Mouse (Mus musculus) urinary bladder, postnatal 14 days (tissue): ENCODE data around the gene Magi2.

Experiments used
- DNase-seq: peaks from one replicate; pipeline ENCODE4 v3.0.0; 2021; ENCODE audit warnings: low spot score

Gene Magi2

DNA sequence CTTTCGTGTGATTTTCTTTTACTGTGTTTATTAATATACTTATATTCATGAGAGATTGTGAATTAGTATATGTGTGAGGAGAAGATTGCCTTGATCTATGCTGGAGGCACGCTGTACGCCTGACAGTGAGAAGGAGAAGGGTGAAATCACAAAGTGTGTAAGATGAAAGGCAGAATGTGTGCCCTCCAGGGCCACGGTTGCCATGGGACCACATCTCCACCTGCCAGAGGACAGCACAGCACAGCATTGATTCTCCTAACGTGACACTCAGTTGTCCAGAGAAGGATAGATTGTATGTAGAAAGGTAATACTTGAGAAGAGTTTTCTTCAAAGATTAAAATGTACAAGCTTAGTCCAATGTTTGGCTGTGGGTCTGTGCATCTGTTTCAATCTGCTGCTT is 847.3 kb downstream of the Magi2 start:
- no peak for DNase-seq

DNA sequence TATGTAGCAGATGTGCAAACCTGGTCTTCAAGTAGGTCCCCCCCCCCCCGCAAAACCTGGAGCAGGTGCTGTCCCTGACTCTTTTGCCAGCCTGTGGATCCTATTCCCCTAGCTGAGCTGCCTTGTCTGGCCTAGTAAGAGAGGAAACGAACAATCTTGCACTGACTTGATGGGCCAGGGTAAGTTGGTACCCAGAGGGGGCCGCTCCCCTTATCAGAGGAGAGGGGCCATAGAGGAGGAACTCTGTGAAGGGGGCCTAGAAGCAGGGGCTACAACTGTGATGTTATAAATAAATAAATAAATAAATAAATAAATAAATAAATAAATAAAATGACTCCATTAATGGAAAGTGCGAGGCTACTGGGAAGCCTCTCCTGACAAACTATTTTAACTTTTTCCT is 848.0 kb downstream of the Magi2 start:
- no peak for DNase-seq

DNA sequence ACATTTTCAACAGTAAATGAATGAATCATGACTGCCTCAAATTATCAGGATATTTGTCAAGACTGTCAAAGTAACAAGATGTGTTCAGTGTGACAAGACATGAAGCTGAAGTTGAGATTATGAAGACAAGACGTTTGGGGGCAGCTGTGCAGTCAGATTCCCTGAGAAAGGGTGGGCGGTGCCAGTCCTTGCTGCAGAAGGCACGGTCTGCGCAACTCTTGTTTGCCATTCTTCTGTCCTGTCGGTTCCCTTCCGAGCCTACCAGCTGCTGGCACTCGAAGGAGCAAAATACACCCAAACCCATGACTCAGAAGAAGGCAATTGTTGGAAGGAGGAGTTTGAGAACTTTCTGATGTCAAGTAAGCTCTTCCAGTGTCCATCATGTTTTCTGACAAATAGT is 852.1 kb downstream of the Magi2 start:
- DNase-seq: no peak

DNA sequence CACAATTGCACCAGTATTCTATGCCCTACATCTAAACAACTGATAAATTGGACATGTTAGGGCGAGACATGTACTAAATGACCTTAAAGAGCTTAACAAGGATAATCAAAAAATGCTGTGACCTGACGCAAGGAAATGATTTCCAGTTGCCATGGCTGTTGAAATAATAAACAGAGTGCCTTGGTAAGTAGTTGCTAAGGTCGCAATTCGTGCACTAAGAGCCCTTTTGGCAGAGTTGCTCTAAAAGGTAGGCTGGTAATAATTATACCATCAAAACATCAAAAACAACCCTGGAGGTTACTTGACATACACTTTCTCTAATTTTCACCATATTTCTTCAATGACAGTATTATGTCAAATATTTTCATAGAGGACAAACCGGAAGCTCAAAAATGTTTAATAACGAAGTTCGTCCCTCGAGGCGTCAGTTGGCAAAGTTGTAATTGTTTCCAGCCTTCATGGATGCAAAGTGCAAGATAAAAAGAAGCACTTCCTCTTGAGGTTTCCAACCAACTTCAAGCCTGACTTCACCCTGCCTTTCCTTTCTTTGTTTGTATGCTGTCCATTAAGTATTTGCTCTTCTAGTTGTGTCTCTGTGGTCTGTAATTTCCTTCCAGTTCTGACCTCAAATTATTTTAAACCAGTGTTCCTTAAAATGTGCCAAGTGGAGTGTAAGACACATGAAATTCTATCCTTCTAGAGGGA is 853.9 kb downstream of the Magi2 start:
- no peak for DNase-seq

DNA sequence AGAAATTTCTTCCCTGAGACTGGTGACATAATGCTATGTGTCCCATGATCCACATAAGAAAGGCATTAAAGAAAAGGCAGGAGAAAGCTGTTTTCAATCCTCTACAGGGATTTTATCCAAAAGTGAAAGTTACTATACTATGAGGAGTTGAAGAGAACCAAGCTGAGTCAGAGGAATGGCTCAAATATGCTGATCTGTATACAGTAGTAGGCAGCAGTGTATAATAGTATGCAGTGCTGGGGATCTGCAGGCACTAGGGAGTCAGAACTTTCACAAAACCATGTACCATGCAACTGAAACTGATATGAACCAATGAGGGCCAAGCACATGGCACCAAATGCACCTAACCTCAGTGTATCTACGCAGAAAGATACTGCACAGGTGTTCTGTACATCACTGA is 855.5 kb downstream of the Magi2 start:
- no peak for DNase-seq

DNA sequence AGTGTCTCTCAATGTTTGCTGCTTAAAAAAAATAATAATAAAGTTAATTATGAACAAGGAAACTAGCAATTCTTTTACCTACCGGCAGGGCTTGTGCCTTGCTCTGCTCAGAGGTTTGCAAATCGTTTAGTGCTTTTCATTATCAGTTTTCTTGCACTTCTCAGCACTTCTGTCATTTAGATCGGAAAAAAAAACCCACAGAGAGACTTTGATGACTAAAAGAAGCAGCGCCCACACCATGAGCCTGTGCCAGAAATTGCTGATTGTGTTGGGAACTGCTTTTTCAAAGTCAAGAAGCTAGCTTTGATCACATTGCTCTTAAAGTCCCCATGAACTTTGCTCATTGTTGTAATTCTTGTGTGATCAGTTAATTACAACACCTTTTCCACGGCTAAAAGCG is 860.2 kb downstream of the Magi2 start:
- no peak for DNase-seq

DNA sequence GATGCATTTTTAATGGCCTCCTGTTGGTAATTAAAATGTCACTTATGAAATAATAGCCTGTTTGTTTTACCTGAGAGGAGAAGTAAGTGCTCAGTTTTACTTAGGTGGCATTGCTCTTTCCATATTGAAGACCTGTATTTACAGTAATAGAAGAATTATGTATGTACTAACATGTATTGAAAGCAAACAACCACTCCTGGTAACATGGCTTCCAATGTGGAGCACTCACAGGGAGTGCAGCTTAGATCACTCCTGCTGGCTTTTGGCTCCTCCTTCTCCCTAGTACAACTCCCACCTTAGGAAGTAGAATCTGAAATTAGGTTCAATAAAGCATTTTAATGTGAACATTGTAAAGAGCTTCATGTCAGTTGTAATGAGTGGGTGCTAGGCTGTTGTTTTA is 877.0 kb downstream of the Magi2 start:
- no peak for DNase-seq

DNA sequence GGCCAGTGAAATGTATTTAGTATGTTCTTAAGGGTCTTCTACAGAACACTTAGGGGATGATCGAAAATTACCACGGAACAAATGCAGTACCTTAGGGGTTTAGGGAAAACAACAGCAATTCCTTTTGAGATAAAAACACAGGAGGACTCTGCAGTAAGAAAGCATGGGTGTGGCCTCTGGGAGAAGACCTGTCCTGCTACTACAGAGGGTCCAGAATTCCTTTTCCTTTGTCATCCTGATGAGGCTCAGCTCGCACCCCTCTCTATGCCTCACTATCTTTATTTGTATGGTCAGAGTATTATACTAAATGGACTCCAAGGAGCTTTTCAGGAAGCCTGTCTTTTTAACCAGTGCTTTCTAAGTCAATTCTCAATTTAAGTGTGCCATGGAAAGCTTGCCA is 877.7 kb downstream of the Magi2 start:
- no peak for DNase-seq

DNA sequence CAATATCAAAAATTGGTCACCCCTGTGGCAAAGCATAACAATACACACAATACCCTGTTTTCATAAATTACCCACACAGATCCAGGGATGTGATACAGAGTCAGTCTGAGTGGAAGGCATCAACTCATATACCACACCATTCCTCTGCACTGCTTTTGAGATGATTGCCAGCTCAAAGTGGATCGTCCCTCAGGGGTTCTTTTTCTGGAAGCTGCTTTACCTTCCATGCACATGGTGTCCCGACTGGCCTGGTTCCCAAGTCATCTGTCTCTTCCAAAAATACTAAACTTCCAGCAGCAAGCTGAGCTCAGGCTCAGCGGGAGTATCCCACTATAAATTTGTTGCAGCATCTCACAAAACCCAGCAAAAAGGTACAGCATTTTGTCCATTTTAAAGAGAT is 882.7 kb downstream of the Magi2 start:
- no peak for DNase-seq

DNA sequence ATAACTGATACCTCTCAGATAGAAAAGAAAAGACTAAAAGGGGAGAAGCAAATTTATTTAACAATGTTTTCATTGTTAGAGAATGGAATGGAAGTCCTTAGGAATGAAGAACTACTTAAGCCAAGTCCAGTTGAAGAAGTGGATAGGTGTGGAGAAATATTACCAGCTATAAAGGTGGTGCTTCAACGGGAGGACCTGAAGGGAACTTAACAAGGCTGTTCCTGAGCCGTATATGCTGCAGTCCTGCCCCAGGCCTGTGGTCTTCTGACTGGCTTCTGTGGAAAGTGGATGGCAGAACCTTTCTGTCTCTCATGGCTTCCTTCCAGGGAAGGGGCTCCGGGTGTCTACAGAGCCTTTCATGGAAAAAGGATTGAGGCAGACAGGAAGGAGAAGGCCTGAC is 890.3 kb downstream of the Magi2 start:
- DNase-seq: no peak

DNA sequence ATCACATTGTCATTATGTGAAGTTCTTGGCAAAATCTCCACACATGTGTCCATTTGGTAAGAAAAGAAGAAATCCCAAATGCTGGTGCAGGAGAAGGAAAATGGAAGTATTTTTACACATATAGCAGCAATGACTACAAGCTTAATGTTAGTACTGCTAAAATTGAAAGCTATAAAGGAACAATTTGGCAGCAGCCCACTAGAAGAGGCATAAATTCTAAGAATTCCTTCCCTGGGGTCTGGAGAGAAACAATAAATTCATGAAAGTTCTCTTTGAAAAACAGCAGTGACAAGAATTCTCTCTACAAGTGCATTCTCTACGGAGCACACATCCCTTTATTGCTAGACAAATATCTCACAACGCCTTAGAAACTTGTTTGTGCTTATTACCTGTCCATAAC is 913.4 kb downstream of the Magi2 start:
- no peak for DNase-seq

DNA sequence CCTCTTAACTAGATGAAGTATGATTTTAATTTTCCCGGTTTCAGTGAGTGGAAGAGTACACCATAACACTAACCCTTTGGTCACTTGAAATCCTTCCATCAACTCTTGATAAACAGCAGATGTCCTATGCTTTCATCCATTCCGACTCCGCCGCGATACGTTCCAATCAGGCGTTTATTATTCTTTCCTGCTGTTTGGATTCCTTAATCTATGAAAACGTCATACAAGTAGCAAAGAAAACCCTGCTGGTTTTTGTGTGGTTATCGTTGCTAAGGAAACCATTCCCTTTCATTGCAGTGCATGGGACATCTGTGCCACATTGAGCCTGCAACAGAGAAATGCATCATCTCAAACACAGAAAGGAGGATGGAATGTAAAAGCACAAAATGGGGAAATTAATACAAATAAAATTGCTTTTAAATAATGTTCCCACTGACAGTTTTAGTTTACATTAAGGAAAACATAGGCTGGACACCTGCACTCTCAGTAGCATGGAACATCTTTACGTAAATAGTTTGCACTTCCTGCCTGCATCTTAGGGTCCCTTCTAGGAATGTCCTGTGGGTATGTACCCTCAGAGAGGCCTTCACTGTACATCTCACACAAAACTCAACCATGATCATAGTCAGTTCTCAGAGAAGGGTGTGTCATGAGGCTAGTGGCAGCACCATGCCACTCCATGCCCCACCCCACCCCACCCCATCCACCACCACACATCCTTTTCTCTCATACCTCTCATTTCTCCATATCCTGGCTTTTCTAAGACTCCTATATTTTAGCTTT is 914.0 kb downstream of the Magi2 start:
- no peak for DNase-seq

DNA sequence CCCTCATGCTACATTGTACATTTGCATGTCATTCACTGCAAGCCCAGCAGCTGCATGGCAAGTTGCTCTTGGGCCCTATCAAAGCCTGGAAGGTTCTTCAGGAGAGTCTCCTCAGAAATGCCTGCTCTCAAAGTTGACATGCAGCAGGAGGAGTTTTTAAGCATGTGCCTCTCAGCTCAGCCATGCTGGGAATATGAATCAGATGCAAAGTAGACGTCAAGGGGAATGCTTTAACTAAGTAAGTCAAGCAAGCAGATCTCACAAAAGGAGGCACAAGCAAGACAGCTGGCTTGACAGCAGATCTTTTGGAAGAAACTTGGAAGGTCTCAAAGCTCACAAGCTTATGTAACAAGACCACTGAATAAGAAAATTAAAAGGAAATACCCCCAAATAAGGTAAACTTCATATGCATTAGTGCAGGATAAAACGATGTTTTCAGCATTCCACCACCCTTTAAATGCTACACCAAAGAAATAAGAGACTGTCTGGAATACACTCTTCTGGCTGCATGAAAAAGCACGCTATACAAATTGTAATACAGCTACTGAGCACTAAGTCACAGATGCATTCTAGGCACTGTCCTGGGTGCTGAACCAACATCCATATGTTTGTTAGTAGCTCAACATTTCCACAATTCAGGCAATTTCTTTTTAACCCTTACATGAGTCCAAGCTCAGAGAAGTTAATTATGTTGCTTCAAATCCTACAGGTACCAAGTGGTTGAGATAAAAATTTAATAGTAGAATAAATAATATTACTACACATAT is 926.7 kb downstream of the Magi2 start:
- no peak for DNase-seq

DNA sequence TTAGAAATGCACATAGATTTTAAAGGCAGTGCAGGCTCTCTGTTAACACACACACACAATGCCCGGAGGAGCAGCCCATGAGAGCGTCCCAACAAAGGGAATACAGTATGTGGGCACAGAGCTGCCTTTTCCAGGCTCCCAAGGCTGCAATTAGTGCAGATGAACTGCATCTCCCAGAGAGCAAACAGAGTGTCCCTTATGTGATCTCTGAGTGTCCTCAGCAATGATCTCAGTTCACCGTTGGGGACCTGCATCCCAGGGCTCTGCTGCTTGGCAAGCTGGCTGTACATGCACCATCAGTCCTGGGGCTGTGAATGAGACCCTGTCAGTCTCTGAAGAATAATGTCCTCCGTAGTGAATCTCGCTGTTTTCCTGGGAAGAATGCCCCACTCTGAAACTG is 969.9 kb downstream of the Magi2 start:
- DNase-seq: no peak

DNA sequence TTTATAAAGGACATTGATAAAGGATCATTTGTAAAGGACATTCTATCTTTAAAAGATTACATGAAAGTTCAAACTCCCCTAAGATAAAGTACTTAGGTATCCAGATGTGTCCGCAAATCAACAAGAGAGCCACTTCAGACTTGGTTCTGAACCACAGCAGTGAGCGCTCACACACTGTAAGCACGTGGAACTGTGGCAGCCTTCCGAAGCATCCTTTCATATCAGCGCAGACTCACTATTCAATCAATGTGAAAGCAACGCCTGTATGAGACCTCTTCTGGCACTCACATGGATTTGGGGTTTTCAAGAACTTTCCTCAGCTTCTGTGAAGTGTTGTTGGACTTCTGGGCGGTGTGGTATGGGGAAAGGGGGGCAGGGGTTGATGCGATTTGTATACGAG is 970.6 kb downstream of the Magi2 start:
- no peak for DNase-seq

DNA sequence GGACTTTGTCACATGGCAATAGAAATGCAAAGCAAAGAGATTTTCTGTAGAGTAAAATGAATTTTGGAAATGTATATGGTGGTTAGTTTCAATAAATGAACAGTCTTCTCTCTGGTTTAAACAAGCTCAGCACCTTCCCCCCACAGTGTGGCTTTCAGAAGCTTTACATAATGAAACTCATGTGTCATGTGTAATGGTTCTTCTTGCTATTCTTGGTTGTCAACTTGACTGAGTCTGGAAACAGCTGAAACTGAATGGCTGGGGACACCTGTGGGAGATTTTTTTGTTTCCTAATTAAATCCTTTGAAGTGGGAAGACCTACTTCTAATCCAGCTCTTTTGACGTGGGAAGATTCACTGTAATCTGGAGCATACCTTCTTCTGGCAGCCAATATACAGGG is 974.5 kb downstream of the Magi2 start:
- DNase-seq: no peak

DNA sequence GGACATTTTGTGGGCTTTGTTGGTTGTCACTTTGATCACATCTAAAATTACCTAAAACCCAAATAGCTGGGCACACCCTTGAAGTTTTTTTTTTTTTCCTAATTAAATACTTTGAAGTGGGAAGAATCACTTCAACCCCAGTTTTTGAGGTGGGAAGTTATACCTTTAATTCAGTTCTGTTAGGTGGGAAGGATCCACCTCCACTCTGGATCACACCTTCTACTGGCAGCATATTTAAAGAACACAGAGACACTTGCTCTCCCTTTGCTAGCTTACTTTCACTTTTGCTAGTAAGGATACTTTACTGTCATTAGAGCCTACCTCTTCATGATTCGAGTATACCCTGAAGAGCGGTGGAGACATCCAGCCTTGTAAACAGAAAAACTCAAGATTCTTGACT is 981.3 kb downstream of the Magi2 start:
- no peak for DNase-seq

DNA sequence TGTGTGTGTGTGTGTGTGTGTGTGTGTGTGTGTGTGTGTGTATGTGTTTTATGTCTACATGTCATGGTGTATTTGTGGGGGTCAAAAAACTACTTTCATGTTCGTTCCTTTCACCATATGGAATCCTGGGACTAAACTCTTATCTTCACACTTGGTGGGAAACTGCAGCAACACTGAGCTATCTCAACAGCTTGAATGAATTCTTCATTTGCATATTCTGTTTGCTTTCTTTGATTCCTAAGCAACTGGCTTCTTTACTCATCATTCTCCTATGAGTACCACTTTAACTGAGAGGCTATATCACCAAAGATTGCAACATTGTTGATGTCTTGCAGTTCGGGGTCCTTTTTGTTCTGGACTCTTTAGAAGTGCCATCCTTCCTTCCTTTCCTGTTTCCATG is 986.5 kb downstream of the Magi2 start:
- no peak for DNase-seq

DNA sequence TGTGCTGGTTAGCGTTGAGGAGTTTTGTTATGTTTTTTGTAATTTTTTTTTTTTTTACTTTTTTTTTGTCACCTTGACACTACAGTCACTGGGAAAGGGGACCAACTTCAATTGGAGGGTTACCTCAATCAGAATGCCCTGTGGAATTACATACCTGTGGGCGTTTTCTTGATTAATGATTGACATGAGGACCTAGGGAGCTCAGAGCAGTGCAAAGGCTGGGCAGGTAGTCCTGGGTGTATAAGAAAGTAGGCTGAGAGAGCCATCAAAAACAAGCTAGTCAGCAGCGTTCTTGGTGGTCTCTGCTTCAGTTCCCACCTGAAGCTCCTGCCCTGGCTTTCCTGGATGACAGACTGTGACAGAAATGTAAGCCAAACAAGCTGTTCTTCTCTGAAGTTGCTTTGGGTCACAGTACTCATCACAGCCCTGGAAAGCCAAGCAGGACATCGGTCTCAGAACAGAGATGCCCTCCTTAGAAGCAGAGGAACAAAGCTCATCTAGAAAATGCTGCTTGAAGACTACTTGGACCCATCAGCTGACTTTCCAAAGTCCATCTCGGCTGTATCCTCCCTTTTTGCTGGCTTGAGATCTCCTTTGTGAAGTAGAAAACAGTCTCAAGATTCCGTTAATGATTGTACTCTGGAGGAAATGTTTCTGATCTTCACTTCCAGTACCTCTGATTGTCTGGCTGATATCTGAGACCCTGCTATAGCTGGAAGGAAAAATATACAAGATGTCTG is 999.8 kb downstream of the Magi2 start:
- DNase-seq: no peak

DNA sequence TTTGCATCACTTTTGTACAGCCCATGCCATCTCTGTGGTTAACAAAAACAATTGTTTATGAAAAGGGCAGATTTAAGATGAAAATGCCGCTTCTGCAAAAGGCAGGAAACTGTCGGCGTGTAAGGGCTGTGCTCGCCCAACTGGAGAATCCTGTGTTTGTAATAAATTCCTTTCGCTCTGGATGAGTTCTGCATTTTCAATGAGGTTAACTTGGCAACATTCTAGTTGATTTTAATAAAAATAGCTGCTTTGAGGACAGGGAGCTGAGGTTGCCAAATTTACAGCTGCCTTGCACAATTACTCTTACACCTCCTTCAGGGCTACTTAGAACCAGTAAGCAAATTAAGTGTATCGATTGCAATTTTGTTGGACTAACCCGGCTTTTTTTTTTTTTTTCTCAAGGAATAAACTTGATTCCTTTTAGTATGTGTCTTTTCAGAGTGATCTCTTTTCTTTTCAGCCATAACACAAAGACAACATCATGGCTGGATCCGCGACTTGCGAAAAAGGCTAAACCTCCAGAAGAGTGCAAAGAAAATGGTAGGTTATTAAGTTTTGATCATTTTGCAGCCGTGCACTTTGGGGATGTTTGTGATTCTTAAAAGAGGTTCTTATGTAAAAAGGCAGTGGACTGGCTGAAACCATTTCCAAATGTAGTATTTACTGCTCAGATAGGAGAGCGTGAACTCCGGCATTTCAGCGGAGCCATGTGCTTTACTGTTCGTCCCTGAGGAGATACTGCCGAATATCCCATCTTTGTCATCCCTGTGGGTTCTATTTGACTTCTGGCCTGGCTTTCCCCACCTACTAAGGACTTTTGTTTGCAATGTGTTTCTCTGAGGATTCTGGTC is 1001.3 kb downstream of the Magi2 start:
- DNase-seq: no peak

DNA sequence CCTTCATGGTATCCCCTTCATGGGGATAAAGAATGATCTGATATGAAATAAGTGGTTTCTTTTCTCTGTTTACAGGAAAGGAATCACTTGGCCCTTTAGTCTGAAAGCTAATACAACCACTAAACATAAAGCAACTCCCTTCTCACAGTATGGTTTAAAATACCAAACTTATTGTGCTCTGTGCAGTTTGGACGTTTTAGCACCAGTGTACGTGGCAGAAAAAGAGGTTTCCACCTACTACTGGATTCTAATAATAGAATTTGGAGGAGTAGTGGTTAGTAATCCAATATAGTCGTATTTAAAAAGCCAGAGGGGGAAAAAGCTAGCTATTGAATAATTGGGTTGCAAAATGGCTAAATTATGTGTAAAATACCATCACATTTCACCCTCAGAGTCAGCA is 1005.1 kb downstream of the Magi2 start:
- DNase-seq: no peak

DNA sequence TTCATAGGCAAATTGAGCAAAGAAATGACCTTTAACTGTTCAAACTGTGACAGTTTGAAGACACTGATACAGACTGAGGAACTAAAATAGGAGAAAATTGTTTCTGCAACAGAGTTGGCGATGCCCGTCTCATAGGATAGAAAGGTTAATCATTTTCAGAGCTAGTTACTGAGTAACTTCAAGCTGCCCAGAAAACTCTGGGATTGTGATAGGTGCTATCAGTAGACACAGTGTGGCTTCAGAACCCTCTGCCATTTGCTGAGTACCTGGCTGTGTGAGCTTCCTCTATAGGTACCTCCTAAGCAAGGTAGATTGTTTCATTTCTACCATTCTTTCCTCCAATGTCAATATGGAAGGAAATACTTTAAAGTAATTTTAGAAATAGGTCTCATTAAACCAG is 1014.7 kb downstream of the Magi2 start:
- no peak for DNase-seq
